ENCODE assay signal across 30 mouse cellular contexts in genomic region chr13:59669946-59670345, GRCm38 (mm10). TPM values are rescaled to one million over a fixed set of nuclear protein-coding genes. Genes with fewer than 3 reads are reported as not detected.
DNase-seq lines count a peak whose midpoint lies in the region; ATAC-seq lines count a peak whose summit lies in the region.
"Had no signal": no experiment of that assay in that cellular context is flagged by ENCODE, and none has a peak within 500 bp of the region (broad histone marks: within the 10 kb centered on the region; RNA-seq: fewer than 3 reads in every experiment).

No protein-coding gene starts in this region.

- WGBS in midbrain, embryonic 14.5 days, result 83% methylated on average over 10 of the region's 10 CpGs
- 92% methylated on average over 10 of the region's 10 CpGs for WGBS in midbrain, embryonic 11.5 days

- no peaks in the 10 kb centered on the region for H3K27me3 ChIP-seq in midbrain, embryonic 14.5 days (ENCODE audit: control insufficient read depth, insufficient read depth, low read length)
- no peaks in the 10 kb centered on the region for H3K27me3 ChIP-seq in midbrain, embryonic 11.5 days (ENCODE audit: control insufficient read depth, insufficient read depth, low read length)
- H3K27me3 ChIP-seq: CH12.LX; embryonic facial prominence, embryonic 12.5 days; midbrain, embryonic 15.5 days; neural tube, embryonic 15.5 days had no signal

- peak; percentile 74 for DNase-seq in layer of hippocampus, adult 11-12 months (ENCODE audit: low spot score)
- DNase-seq in layer of hippocampus, adult 9-10 months (ENCODE audit: low spot score), result no peak
- DNase-seq in right cerebral cortex, postnatal 36 days (ENCODE audit: low spot score in 2 of 2), result peak; percentile 12 to 53
- DNase-seq in right cerebral cortex, postnatal 4 days, result no peak
- peak; percentile 47 to 51 for DNase-seq in layer of hippocampus, postnatal 10 days (ENCODE audit: low spot score in 2 of 2)
- DNase-seq in midbrain, embryonic 14.5 days, result no peak
- no peak for DNase-seq in midbrain, embryonic 11.5 days (ENCODE audit: low spot score, missing footprints)
- DNase-seq: adrenal gland, postnatal 36 days; cerebellum, adult 8-10 months; gastrocnemius, postnatal 36 days; kidney, adult 11 months; lung, postnatal 10 days; right cerebral cortex, postnatal 25 days; thymus, postnatal 36 days had no signal

- peaks cover 16% of the 10 kb centered on the region for H3K36me3 ChIP-seq in midbrain, embryonic 14.5 days (ENCODE audit: control insufficient read depth, insufficient read depth, low read length)
- H3K36me3 ChIP-seq in midbrain, embryonic 11.5 days (ENCODE audit: control insufficient read depth, insufficient read depth, low read length), result peaks cover 11% of the 10 kb centered on the region
- H3K36me3 ChIP-seq: midbrain, embryonic 15.5 days; neural tube, embryonic 15.5 days had no signal

- H3K4me1 ChIP-seq in midbrain, embryonic 14.5 days (ENCODE audit: control insufficient read depth, insufficient read depth, low read length), result peaks cover 15% of the 10 kb centered on the region
- peaks cover 15% of the 10 kb centered on the region for H3K4me1 ChIP-seq in midbrain, embryonic 11.5 days (ENCODE audit: control insufficient read depth, insufficient read depth, low read length)

- no peak overlapping the region for H3K4me3 ChIP-seq in midbrain, embryonic 14.5 days (replicated peaks; ENCODE audit: low read depth, low read length)
- no peak overlapping the region for H3K4me3 ChIP-seq in midbrain, embryonic 11.5 days (ENCODE audit: low read depth, low read length)
- H3K4me3 ChIP-seq: embryonic facial prominence, embryonic 12.5 days; erythroblast, embryonic 14.5 days; limb, embryonic 10.5 days; midbrain, embryonic 15.5 days; myocyte; neural tube, embryonic 15.5 days had no signal

- no peaks in the 10 kb centered on the region for H3K9me3 ChIP-seq in midbrain, embryonic 14.5 days (ENCODE audit: control insufficient read depth, low read length)
- no peaks in the 10 kb centered on the region for H3K9me3 ChIP-seq in midbrain, embryonic 11.5 days (ENCODE audit: control insufficient read depth, low read length)
- H3K9me3 ChIP-seq: embryonic facial prominence, embryonic 12.5 days; limb, embryonic 10.5 days; midbrain, embryonic 15.5 days; neural tube, embryonic 15.5 days had no signal

- ATAC-seq in midbrain, embryonic 14.5 days (ENCODE audit: low FRiP score, low TSS enrichment), result no peak
- no peak for ATAC-seq in midbrain, embryonic 11.5 days (ENCODE audit: low FRiP score)
- ATAC-seq: forebrain, embryonic 14.5 days; hindbrain, embryonic 16.5 days; midbrain, embryonic 15.5 days had no signal

- no peak overlapping the region for H3K27ac ChIP-seq in midbrain, embryonic 14.5 days (replicated peaks; ENCODE audit: low read depth, low read length)
- H3K27ac ChIP-seq in midbrain, embryonic 11.5 days (ENCODE audit: low read depth, low read length), result no peak overlapping the region
- H3K27ac ChIP-seq: embryonic facial prominence, embryonic 12.5 days; kidney, postnatal 0 days; limb, embryonic 10.5 days; midbrain, embryonic 15.5 days; neural tube, embryonic 15.5 days had no signal

- no peak overlapping the region for H3K9ac ChIP-seq in midbrain, embryonic 14.5 days (replicated peaks; ENCODE audit: low read length)
- no peak overlapping the region for H3K9ac ChIP-seq in midbrain, embryonic 11.5 days (ENCODE audit: low read length)
- H3K9ac ChIP-seq: embryonic facial prominence, embryonic 12.5 days; midbrain, embryonic 15.5 days; neural tube, embryonic 15.5 days had no signal

- no peak overlapping the region for H3K4me2 ChIP-seq in midbrain, embryonic 14.5 days (ENCODE audit: low read length)
- H3K4me2 ChIP-seq in midbrain, embryonic 11.5 days, result no peak overlapping the region
- H3K4me2 ChIP-seq: embryonic facial prominence, embryonic 12.5 days; midbrain, embryonic 15.5 days; neural tube, embryonic 15.5 days had no signal

RNA-seq across cellular contexts. Expression of gene Golm1, which starts 5.7 kb away (rescaled TPM):
- 10 to 100 TPM; 45.1 to 46.8 TPM for total RNA-seq in layer of hippocampus, postnatal 10 days (2021)
- polyA plus RNA-seq in midbrain, embryonic 14.5 days (2014; fragmentation: Nextera tagmentation; extraction: Ambion mirVana), result 27.5 and 46.0 TPM in 2 replicates
- 179 TPM in 2 replicates for polyA plus RNA-seq in midbrain, embryonic 11.5 days (2014; fragmentation: Nextera tagmentation; extraction: Ambion mirVana)

RNA-seq across cellular contexts. Expression of gene 4921517D22Rik, which starts 24.0 kb away (rescaled TPM):
- not detected for total RNA-seq in layer of hippocampus, postnatal 10 days (2021)
- polyA plus RNA-seq in midbrain, embryonic 14.5 days (2014; fragmentation: Nextera tagmentation; extraction: Ambion mirVana), result not detected in 2 replicates
- polyA plus RNA-seq in midbrain, embryonic 11.5 days (2014; fragmentation: Nextera tagmentation; extraction: Ambion mirVana), result not detected in 2 replicates
- total RNA-seq: adrenal gland, postnatal 36 days; CH12.LX; gastrocnemius, postnatal 36 days; heart, adult 8-10 months; hematopoietic stem cell, adult 5-6 weeks; layer of hippocampus, postnatal 14 days; megakaryocyte progenitor cell, adult 5-6 weeks had no signal
- polyA plus RNA-seq: embryonic facial prominence, embryonic 12.5 days; erythroblast, embryonic 14.5 days; forebrain, embryonic 14.5 days; heart, embryonic 16.5 days; hindbrain, embryonic 16.5 days; kidney, postnatal 0 days; limb, embryonic 10.5 days; liver, embryonic 14.5 days; midbrain, embryonic 15.5 days; myocyte; neural tube, embryonic 15.5 days had no signal

RNA-seq across cellular contexts. Expression of gene Spata31d1a, which starts 40.2 kb away (rescaled TPM):
- total RNA-seq in layer of hippocampus, postnatal 10 days (2021), result under 1 TPM; 0.11 to 0.21 TPM
- 0.19 TPM in 1 of 2 replicates, not detected in the other for polyA plus RNA-seq in midbrain, embryonic 14.5 days (2014; fragmentation: Nextera tagmentation; extraction: Ambion mirVana)
- polyA plus RNA-seq in midbrain, embryonic 11.5 days (2014; fragmentation: Nextera tagmentation; extraction: Ambion mirVana), result not detected in 2 replicates
- total RNA-seq: adrenal gland, postnatal 36 days; CH12.LX; gastrocnemius, postnatal 36 days; heart, adult 8-10 months; hematopoietic stem cell, adult 5-6 weeks; megakaryocyte progenitor cell, adult 5-6 weeks had no signal
- polyA plus RNA-seq: embryonic facial prominence, embryonic 12.5 days; erythroblast, embryonic 14.5 days; forebrain, embryonic 14.5 days; heart, embryonic 16.5 days; hindbrain, embryonic 16.5 days; kidney, postnatal 0 days; limb, embryonic 10.5 days; liver, embryonic 14.5 days; myocyte had no signal

RNA-seq across cellular contexts. Expression of gene Spata31d1b, which starts 42.1 kb away (rescaled TPM):
- under 1 TPM in 1 of 2 experiments, not detected in 1; 0.11 TPM for total RNA-seq in layer of hippocampus, postnatal 10 days (2021)
- polyA plus RNA-seq in midbrain, embryonic 14.5 days (2014; fragmentation: Nextera tagmentation; extraction: Ambion mirVana), result not detected in 2 replicates
- 0.05 TPM in 1 of 2 replicates, not detected in the other for polyA plus RNA-seq in midbrain, embryonic 11.5 days (2014; fragmentation: Nextera tagmentation; extraction: Ambion mirVana)
- total RNA-seq: adrenal gland, postnatal 36 days; gastrocnemius, postnatal 36 days; heart, adult 8-10 months; hematopoietic stem cell, adult 5-6 weeks; megakaryocyte progenitor cell, adult 5-6 weeks had no signal
- polyA plus RNA-seq: embryonic facial prominence, embryonic 12.5 days; erythroblast, embryonic 14.5 days; forebrain, embryonic 14.5 days; heart, embryonic 16.5 days; kidney, postnatal 0 days; limb, embryonic 10.5 days; liver, embryonic 14.5 days; midbrain, embryonic 15.5 days; myocyte; neural tube, embryonic 15.5 days had no signal

Comparison
In these comparisons a context has a peak if more than half of its experiments do, and no peak if none do; other contexts are left out.
1. DNase-seq: peak in layer of hippocampus, adult 11-12 months (single experiment), right cerebral cortex, postnatal 36 days (2 of 2) and layer of hippocampus, postnatal 10 days (2 of 2); none in layer of hippocampus, adult 9-10 months (single experiment), right cerebral cortex, postnatal 4 days (single experiment), midbrain, embryonic 14.5 days (single experiment) and midbrain, embryonic 11.5 days (single experiment).